Mouse (Mus musculus) adrenal gland, postnatal 10 days (tissue): ENCODE measurements around the gene Hes1. TPM values are rescaled to one million over a fixed set of nuclear protein-coding genes. Genes with fewer than 3 reads are reported as not detected.

Experiments
- DNase-seq: peaks from one replicate; pipeline ENCODE4 v3.0.0; 2021; ENCODE audit warnings: mixed read lengths
- total RNA-seq, 2 experiments: library from RNA; stranded (reverse); gene quantifications; 2 replicates each; pipeline ENCODE4 v1.2.3; 2021

Gene Hes1
- total RNA-seq, 2 experiments from 2014 or later = 28.7 to 35.5 TPM

- no peak for DNase-seq
Observed at GRCm38 (mm10) chr16:30050767-30051490, 13.3 kb upstream of the Hes1 start.

GRCm38 (mm10) chr16:30052271-30052670 lies 11.9 kb upstream of the Hes1 start:
- no peak for DNase-seq

GRCm38 (mm10) chr16:30052839-30053511 lies 11.2 kb upstream of the Hes1 start:
- no peak for DNase-seq

- DNase-seq = no peak
Observed at GRCm38 (mm10) chr16:30054541-30054940, 9.6 kb upstream of the Hes1 start.

- no peak for DNase-seq
Observed at GRCm38 (mm10) chr16:30055361-30055889, 8.8 kb upstream of the Hes1 start.

GRCm38 (mm10) chr16:30055927-30056326 lies 8.3 kb upstream of the Hes1 start:
- DNase-seq = no peak

- peak; percentile 64 for DNase-seq
Observed at GRCm38 (mm10) chr16:30056906-30057305, 7.3 kb upstream of the Hes1 start.

- peak; percentile 73 for DNase-seq
Observed at GRCm38 (mm10) chr16:30058974-30059717, 5.0 kb upstream of the Hes1 start.

- DNase-seq = no peak
Observed at GRCm38 (mm10) chr16:30060412-30060811, 3.8 kb upstream of the Hes1 start.

GRCm38 (mm10) chr16:30062242-30063030 lies 1.7 kb upstream of the Hes1 start:
- no peak for DNase-seq

- peak; percentile 81 for DNase-seq
Observed at GRCm38 (mm10) chr16:30063121-30063881, 883 bp upstream of the Hes1 start.

GRCm38 (mm10) chr16:30064613-30065012 lies 429 bp downstream of the Hes1 start:
- DNase-seq = no peak

GRCm38 (mm10) chr16:30065077-30065476 lies 893 bp downstream of the Hes1 start:
- peak; percentile 96 for DNase-seq

GRCm38 (mm10) chr16:30065537-30066183 lies 1.5 kb downstream of the Hes1 start:
- DNase-seq = no peak

- DNase-seq = peak; percentile 73
Observed at GRCm38 (mm10) chr16:30066184-30066851, 2.1 kb downstream of the Hes1 start.

GRCm38 (mm10) chr16:30066852-30067301 lies 2.7 kb downstream of the Hes1 start:
- DNase-seq = peak; percentile 92

- peak; percentile 48 for DNase-seq
Observed at GRCm38 (mm10) chr16:30068041-30069020, 4.1 kb downstream of the Hes1 start.

- no peak for DNase-seq
Observed at GRCm38 (mm10) chr16:30069580-30069949, 5.4 kb downstream of the Hes1 start.
